Mouse (Mus musculus) heart, postnatal 10 days (tissue): Measurements from ENCODE around the gene Sh3tc1. TPM values are rescaled to one million over a fixed set of nuclear protein-coding genes. Genes with fewer than 3 reads are reported as not detected.
A peak's percentile ranks its signal among the peaks of the same experiment; 100 is the strongest.

Source experiments
- DNase-seq, 2 experiments: peaks; one replicate each; pipeline ENCODE4 v3.0.0; 2021
- intact Hi-C: fragments of 180-260 bp; cut with DNase I; formaldehyde crosslinking; loops from one replicate; pipeline ENCODE4 v1.15.1; 2025
- total RNA-seq, 2 experiments: library from RNA; stranded (reverse); gene quantifications; 2 replicates each; pipeline ENCODE4 v1.2.3; 2021

Gene Sh3tc1
- total RNA-seq, 2 experiments from 2014 or later: 14.7 to 17.4 TPM

DNA sequence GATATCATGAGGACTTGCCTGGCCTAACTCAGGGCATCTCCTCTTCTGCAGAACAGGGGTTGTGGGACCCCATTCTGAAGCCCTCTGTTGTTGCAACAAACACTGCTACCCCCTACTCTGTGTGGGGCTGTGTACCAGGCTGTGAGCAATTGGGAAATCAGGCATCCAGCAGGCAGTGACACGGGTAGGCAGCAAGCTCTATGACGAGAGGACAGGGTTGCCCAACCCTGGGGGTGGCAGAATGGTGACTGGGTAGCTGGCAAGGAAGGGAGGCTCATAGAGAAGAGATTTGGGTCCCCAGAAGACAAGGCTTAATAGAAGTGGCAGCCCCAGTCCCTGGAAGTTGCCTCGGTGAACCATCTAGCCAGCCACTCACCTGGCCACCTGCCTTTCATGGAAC is 13.9 kb downstream of the Sh3tc1 start:
- no peak for DNase-seq
- intact Hi-C loops: no loop called here

- intact Hi-C loops: no loop called here
- DNase-seq: no peak
Observed at GRCm38 (mm10) chr5:35723900-35724299, 15.9 kb downstream of the Sh3tc1 start.

- intact Hi-C loops: no loop called here
- DNase-seq: peak in 1 of 2 experiments; percentile 24
Observed at GRCm38 (mm10) chr5:35722654-35723053, 17.1 kb downstream of the Sh3tc1 start.

DNA sequence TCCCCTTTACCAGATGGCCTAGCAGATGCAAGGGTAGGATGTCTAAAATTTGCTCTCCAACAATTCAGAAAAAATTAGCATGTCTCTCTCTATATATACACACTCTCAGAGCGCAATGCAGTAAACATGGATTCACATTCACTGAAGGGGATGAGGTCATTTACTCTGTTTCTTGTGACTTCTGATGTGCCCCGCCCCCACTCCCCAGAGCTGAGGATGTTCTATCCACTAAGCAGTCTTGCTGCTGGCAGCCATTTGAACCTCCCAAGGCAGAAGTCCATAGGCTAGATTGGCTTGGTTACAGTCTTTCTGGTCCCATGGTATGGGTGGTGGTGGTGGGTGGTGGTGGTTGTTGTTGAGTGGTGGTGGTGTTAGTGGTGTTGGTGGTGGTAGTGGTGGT is 17.9 kb downstream of the Sh3tc1 start:
- no peak for DNase-seq
- intact Hi-C loops: loop anchor here (2.0 kb wide), 1 partner anchor 33 kb away; no protein-coding TSS in a partner anchor

GRCm38 (mm10) chr5:35719880-35720279 is 19.9 kb downstream of the Sh3tc1 start:
- intact Hi-C loops: loop anchor here (2.0 kb wide), 1 partner anchor 35 kb away; no protein-coding TSS in a partner anchor
- DNase-seq: peak in 1 of 2 experiments; percentile 37

- no peak for DNase-seq
- intact Hi-C loops: no loop called here
Observed at GRCm38 (mm10) chr5:35719343-35719742, 20.4 kb downstream of the Sh3tc1 start.

- intact Hi-C loops: no loop called here
- no peak for DNase-seq
Observed at GRCm38 (mm10) chr5:35718817-35719216, 21.0 kb downstream of the Sh3tc1 start.

- intact Hi-C loops: no loop called here
- DNase-seq: peak in 1 of 2 experiments; percentile 76
Observed at GRCm38 (mm10) chr5:35717946-35718345, 21.8 kb downstream of the Sh3tc1 start.

- no peak for DNase-seq
- intact Hi-C loops: no loop called here
Observed at GRCm38 (mm10) chr5:35717455-35717854, 22.3 kb downstream of the Sh3tc1 start.

GRCm38 (mm10) chr5:35713649-35714354 is 26.0 kb downstream of the Sh3tc1 start:
- intact Hi-C loops: loop anchor here (1.0 to 2.0 kb wide), 2 partner anchors 119 to 189 kb away; partner anchors contain the start of gene Cpz
- DNase-seq: peak; percentile 81 to 87

GRCm38 (mm10) chr5:35712517-35712916 is 27.3 kb downstream of the Sh3tc1 start:
- no peak for DNase-seq
- intact Hi-C loops: loop anchor here (2.0 kb wide), 1 partner anchor 188 kb away; the partner anchor contains the start of gene Cpz

DNA sequence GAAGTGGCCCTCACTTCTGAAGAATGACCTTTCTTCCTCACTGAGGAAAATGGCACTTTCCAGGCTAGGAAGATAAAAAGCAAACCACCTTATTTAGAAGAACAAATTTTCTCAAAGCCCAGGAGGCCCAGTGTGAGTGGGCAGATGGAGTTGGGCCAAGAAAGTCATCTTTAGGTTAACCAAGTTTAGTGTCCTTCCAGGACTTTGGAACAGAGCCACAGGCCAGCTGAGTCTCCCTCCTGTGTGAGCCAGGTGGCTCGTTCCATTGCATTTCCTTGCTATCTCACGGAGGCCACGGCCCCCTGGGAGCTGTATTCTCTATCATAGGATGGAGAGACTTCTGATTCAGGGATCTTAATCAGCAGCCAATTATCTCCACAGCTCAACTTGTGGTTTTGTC is 28.9 kb downstream of the Sh3tc1 start:
- intact Hi-C loops: no loop called here

GRCm38 (mm10) chr5:35710481-35710880 is 29.3 kb downstream of the Sh3tc1 start:
- intact Hi-C loops: no loop called here
- no peak for DNase-seq

More for the DNA sequence above, 28.9 kb downstream of the Sh3tc1 start:
- no peak for DNase-seq

DNA sequence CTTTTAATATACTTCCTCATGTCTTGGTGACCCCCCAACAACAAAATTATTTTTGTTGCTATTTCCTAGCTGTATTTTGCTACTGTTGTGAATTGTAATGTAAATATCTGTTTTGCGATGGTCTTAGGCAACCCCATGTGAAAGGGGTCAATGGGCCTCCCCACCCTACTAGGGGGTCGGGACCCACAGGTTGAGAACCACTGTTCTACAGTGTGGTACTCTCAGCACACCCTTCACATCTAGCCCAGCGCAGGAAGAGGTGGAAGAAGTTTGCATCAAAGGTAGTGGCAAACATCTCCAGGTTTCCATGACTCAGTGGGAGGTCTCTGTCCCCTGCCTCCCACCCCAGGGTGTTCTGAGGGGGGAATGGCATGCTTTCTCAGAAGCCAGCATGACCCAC is 34.4 kb downstream of the Sh3tc1 start:
- intact Hi-C loops: no loop called here

DNA sequence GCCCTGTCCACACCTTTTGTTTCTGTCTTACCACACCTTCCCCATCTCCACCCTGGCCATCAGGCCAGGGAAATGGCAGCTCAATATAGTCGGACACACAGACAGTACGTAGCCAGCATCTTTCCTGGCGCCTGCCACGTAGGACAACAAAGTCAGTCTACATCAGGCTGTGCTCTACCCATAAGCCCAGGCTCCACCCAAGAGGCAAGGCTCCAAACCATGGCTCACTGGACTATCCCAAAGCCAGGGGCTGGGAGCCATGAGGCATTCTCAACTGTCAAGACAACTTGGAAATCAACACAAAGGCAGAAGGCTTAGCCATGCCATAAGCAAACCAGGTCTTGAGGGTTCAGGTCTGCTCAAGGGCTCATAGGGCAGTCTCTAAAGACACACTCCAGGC is 36.0 kb downstream of the Sh3tc1 start:
- no peak for DNase-seq
- intact Hi-C loops: loop anchor here (5.0 kb wide), 1 partner anchor 153 kb away; no protein-coding TSS in a partner anchor

More for the DNA sequence above, 34.4 kb downstream of the Sh3tc1 start:
- no peak for DNase-seq

GRCm38 (mm10) chr5:35703183-35703582 is 36.6 kb downstream of the Sh3tc1 start:
- DNase-seq: no peak
- intact Hi-C loops: loop anchor here (5.0 kb wide), 1 partner anchor 154 kb away; no protein-coding TSS in a partner anchor

GRCm38 (mm10) chr5:35702582-35703140 is 37.1 kb downstream of the Sh3tc1 start:
- intact Hi-C loops: loop anchor here (5.0 kb wide), 1 partner anchor 155 kb away; no protein-coding TSS in a partner anchor
- peak in 1 of 2 experiments; percentile 46 for DNase-seq

GRCm38 (mm10) chr5:35701042-35701441 is 38.7 kb downstream of the Sh3tc1 start:
- intact Hi-C loops: loop anchor here (1.0 to 5.0 kb wide), 2 partner anchors 54 to 156 kb away; no protein-coding TSS in a partner anchor
- peak; percentile 78 to 87 for DNase-seq

DNA sequence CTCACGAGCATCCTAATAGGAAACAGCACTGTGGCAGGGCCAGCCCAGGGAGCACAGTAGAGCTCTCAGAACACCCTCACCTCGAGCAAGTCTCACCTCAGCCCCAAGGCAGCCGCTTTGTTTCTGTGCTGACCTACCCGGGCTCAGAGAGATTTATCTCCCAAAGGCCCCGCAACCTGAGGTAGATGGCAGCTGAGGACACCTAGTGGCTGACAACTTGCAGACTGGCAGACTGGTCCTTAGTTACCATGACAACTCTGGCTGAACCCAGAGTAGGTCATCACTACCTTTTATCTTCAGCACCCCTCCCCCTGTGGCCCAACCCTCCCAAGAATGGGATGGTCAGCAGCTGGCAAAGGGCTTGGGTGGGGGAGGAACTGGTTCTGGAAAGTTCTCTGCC is 44.0 kb downstream of the Sh3tc1 start:
- DNase-seq: no peak

GRCm38 (mm10) chr5:35693638-35694037 is 46.1 kb downstream of the Sh3tc1 start:
- intact Hi-C loops: no loop called here
- no peak for DNase-seq

More for the DNA sequence above, 44.0 kb downstream of the Sh3tc1 start:
- intact Hi-C loops: no loop called here

GRCm38 (mm10) chr5:35691246-35691645 is 48.5 kb downstream of the Sh3tc1 start:
- intact Hi-C loops: no loop called here

More at GRCm38 (mm10) chr5:35691246-35691645, 48.5 kb downstream of the Sh3tc1 start:
- peak; percentile 48 to 54 for DNase-seq
